Mouse (Mus musculus): ENCODE measurements around the gene Vps33b.

Vps33b gene

DNA sequence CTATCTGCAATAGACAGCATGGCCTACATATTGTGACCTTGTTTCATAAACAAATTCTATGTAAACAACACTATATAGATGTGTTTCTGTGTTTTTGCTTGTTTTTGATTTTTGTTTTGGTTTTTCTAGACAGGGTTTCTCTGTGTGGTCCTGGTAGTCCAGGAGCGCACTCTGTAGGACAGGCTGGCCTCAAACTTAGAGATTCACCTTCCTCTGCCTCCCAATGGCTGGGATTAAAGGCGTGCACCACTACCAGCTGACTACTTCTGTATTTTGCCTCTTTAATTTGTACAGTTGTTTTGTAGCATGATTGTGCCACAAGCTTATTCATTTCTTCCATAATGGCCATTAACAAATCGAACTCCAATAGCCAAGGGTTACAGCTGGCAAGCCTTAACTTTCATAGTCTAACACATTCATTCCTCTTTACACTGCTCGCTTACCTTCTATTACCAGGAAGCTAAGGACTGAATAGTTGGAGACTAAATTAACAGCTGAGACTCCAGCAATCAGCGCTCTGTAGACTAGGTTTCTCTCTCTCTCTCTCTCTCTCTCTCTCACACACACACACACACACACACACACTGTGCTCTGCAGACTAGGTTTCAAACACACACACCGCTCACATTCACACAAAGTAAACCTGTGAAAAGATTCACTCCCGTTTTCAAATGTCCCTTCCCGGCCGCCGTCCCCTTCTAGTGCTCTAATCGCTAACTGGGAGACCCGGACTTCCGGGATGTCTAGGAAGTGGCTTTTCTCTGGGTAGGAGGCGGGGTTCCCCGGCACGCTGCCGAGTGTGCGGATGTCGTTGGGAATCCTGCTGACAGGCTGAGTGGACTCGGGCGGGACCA, at the start of gene Vps33b:
Gene Vps33b, plus strand, starts transcription at position 753 of the 854 bp plus-strand sequence.
- peak; percentile 91 for DNase-seq (ENCODE audit: low read depth, low spot score)

- no peak for DNase-seq (ENCODE audit: low read depth, low spot score)
Measured at GRCm38 (mm10) chr7:80220237-80220797, 49.1 kb upstream of the Vps33b start.

DNA sequence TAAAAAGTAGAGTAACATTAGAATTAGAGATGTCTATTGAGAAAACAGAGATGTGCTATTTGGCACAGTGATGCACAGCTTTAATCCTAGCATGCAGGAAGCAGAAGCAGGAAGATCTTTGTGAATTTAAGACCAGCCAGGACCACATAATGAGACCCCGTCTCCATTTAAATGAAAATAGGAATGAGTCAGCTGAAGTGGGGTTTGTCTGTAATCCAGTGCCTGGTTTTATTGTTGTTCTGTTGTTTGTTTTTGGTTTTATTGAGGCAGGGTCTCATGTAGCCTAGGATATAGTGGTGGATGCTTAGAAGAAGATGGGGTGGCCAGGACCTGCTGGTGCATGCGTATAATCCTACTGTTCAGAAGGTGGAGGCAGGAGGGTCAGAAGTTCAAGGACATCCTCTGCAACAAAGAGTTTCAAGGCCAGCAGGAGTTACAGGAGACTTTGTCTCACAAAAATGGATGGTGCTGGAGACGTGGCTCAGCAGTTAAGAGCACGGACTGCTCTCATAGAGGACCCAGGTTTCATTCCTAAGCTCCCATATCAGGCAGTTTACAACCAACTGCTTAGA, 48.2 kb upstream of the Vps33b start:
- no peak for DNase-seq (ENCODE audit: low read depth, low spot score)

GRCm38 (mm10) chr7:80227065-80227464, 42.4 kb upstream of the Vps33b start:
- no peak for DNase-seq (ENCODE audit: low read depth, low spot score)

DNA sequence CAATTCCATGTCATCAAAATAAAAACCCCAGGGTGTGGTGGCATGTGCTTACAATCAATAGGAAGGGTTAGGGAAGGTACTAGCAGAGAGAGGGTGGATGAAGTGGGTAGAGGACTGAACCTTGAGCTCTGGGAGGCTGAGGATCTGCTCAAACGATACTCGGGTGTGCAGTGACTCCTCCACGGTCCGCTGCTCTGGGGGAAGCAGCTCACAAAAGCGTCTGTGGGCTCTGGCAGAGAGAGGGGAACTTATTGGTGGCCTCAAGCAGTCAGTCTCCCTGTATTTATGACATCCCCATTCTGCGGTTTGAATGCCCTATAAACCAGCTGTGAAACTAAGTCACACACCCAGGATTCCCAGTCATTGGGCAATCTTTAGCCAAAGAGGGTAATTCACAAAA, 39.3 kb upstream of the Vps33b start:
- no peak for DNase-seq (ENCODE audit: low read depth, low spot score)

GRCm38 (mm10) chr7:80231971-80232488, 37.4 kb upstream of the Vps33b start:
- DNase-seq (ENCODE audit: low read depth, low spot score) = no peak

DNA sequence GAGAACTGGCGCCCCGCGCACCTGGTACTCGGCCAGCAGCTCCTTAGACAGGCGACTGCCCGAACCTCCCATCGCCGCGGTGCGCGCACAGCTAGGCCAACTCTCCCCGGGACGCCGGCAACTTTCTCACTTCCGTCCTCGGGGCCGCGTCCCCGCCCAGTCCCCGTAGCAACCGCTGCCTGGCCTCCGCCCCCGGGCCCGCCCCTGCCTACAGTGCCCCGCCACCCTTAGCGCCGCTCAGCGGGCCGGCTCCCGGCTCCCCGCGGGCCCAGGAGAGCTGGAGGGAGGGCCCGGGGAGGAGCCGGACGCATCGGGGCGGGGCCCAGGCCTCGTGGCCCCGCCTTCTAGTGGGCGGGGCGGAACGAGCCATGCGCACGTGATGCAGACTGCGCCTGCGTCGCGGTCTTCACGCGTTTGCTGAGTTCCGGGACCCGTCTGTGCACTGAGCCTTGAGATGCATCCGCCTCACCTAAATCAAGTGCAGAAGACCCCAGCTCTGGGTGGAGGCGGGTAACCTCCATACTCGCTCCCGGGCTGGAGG, 36.9 kb upstream of the Vps33b start, which contains the start of the genes Cib1 and Gdpgp1:
Gene Cib1, minus strand, starts transcription at position 325 of the 541 bp plus-strand sequence.
Gene Gdpgp1, plus strand, starts transcription at position 377 of the 541 bp plus-strand sequence.
- DNase-seq (ENCODE audit: low read depth, low spot score) = peak; percentile 99

GRCm38 (mm10) chr7:80233799-80234198, 35.6 kb upstream of the Vps33b start:
- DNase-seq (ENCODE audit: low read depth, low spot score) = no peak

GRCm38 (mm10) chr7:80238542-80238941, 30.9 kb upstream of the Vps33b start:
- DNase-seq (ENCODE audit: low read depth, low spot score) = no peak

- no peak for DNase-seq (ENCODE audit: low read depth, low spot score)
Measured at GRCm38 (mm10) chr7:80241661-80242060, 27.8 kb upstream of the Vps33b start.

GRCm38 (mm10) chr7:80244851-80245250, 24.6 kb upstream of the Vps33b start:
- no peak for DNase-seq (ENCODE audit: low read depth, low spot score)

DNA sequence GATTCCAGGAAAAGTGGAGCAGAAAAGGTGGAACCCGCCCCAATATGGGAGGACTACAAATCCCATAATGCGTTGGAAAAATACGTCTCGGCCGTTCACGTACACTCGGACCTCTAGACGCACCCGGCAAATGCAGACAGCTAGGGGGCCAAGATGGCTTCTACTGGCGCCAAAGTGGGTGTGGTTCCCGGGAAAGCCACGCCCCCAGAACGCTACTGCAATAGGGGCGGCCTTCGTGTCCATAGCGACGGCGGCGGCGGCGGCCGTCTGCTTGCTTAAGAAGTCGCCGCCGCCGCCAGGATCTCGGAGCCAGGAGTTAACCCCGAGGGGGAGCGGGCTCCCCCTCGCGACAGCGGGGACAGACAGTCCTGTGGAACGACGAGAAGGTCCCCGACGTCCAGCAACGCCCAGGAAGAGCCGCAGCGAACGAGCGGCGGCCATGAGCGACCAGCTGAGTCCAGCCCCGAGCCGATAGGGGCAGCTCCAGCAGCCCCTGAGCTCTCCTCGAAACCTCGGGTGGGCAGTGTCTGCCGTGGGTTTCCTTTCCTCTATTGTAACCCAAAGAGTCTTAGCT, 23.2 kb upstream of the Vps33b start, which contains the start of gene Ttll13:
Gene Ttll13, plus strand, starts transcription at position 229 of the 574 bp plus-strand sequence.
- peak; percentile 98 for DNase-seq (ENCODE audit: low read depth, low spot score)

DNA sequence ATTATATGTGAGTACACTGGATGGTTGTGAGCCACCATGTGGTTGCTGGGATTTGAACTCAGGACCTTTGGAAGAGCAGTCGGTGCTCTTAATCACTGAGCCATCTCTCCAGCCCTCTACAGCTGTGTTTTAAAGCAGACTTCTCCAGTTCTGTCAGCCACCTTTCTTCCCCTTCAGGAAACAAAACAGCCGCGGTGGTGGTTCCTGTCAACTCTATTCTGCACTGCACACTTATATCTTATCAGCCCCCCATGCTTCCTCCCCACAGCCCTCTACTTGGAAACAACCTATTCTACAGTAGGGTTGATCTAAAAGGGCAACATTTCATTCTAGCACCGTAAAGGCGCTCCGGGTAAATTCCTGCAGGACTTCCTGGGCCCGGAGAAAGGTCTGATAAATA, 22.6 kb upstream of the Vps33b start:
- no peak for DNase-seq (ENCODE audit: low read depth, low spot score)

DNA sequence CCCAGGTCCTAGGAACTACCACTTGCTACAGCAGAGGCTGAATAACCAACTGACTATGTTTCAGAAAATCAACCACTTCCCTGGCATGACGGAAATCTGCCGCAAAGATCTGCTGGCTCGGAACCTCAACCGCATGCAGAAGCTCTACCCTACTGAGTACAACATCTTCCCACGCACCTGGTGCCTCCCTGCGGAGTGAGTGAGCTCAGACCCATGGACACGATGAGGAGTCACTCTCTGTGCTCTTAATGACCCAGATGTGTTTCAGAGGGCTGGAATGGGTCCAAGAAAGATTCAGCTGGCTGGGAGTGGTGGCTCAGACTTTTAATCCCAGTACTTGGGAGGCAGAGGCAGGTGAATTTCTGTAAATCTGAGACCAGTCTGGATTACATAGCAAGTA, 17.0 kb upstream of the Vps33b start:
- DNase-seq (ENCODE audit: low read depth, low spot score) = no peak

DNA sequence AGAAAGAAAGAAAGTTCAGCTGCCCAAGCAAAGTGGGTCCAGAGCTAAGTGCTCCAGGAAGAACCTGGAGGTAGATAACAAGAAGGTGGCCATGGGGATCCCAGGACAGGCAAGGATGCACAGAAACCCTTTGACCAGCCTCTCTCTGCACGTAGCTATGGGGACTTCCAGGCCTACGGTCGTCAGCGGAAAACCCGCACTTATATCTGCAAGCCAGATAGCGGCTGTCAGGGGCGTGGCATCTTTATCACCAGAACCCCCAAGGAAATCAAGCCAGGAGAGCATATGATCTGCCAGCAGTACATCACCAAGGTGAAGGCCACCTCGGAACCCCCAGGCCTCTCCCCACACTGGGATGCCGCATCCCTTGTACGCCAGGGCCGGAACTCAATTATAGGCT, 16.6 kb upstream of the Vps33b start:
- DNase-seq (ENCODE audit: low read depth, low spot score) = no peak

- no peak for DNase-seq (ENCODE audit: low read depth, low spot score)
Measured at GRCm38 (mm10) chr7:80255981-80256380, 13.5 kb upstream of the Vps33b start.

DNA sequence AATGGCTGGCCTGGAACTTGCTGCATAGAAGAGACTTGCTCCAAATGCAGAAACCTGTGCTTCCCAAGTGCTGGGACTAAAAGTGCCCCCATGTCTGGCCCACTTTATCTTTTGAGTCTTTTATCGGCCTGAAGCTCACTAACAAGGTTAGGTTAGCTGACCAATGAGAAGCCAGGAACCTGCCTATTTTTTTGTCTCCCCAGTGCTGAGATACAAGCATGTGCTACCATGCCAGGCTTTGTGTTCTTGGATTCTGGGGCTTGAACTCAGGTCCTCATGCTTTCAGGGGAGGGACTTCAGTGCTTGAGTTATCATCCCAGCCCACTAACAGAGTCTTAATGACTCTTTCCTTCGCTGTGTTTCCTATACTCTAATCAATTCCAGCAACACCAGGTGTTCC, 11.7 kb upstream of the Vps33b start:
- DNase-seq (ENCODE audit: low read depth, low spot score) = no peak

- peak; percentile 81 for DNase-seq (ENCODE audit: low read depth, low spot score)
Measured at GRCm38 (mm10) chr7:80260625-80261371, 8.7 kb upstream of the Vps33b start, which contains the start of gene Ngrn. Ngrn (plus strand) TSS chr7:80261215.

DNA sequence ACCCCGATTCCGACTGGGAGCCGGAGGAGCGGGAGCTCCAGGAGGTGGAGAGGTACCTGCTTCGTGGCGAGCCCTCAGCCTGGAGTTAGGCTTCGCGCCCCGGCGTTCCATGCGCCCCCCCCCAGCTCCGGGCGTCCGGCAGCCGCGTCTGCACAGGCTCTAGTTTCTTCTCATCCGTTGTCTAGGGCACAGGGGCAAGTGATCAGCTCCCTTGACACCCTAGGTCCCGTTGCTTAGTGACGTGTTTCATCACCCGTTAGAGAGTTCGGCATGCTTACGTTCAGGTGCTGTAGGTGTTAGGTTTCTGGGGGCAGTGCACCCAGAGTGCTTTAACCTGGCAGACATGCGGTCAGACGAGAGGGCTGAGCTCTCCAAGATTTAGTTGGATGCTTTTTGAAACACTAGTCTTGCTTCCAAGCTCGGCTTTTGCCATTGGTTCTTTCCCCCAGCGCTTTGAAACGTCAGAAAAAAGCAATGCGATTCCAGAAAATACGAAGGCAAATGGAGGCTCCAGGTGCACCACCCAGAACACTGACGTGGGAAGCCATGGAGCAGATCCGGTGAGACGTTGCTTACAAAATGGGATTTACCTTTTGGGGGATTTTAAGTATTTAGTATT, 8.0 kb upstream of the Vps33b start:
- peak; percentile 28 for DNase-seq (ENCODE audit: low read depth, low spot score)

- DNase-seq (ENCODE audit: low read depth, low spot score) = no peak
Measured at GRCm38 (mm10) chr7:80264606-80265005, 4.8 kb upstream of the Vps33b start.

Data from forelimb bud, embryonic 11.5 days (tissue).